Mouse (Mus musculus) lung, postnatal 0 days (tissue): ENCODE data around the gene Psmg3. TPM values are rescaled to one million over a fixed set of nuclear protein-coding genes. Genes with fewer than 3 reads are reported as not detected.

ENCODE experiments used
- ATAC-seq: fragments of 200-750 bp; cut with Nextera tagmentation; 2 replicates; pipeline ENCODE4 v1.8.0; 2017; ENCODE audit warnings: moderate library complexity
- DNase-seq: peaks from one replicate; pipeline ENCODE4 v3.0.0-alpha.2; 2016; ENCODE audit warnings: low spot score
- H3K27ac ChIP-seq: fragments of 300-500 bp; sonication (generic); 2 replicates; pipeline ENCODE4 v1.5.1; 2014; ENCODE audit warnings: antibody characterized with exemption, mild to moderate bottlenecking, low read length, mixed read lengths
- H3K27me3 ChIP-seq: fragments of 300-500 bp; sonication (generic); replicated peaks from 2 replicates; pipeline ENCODE4 v1.6.1; 2014; ENCODE audit warnings: low read length, mixed read lengths; ENCODE audit not compliant: insufficient read depth
- H3K36me3 ChIP-seq: fragments of 300-500 bp; sonication (generic); 2 replicates; pipeline ENCODE4 v1.6.1; 2014; ENCODE audit warnings: low read length, mixed read lengths; ENCODE audit not compliant: insufficient read depth
- H3K4me1 ChIP-seq: fragments of 300-500 bp; sonication (generic); 2 replicates; pipeline ENCODE4 v1.6.1; 2014; ENCODE audit warnings: antibody characterized with exemption, low read depth, low read length, mixed read lengths; ENCODE audit not compliant: insufficient read depth
- H3K4me2 ChIP-seq: fragments of 300-500 bp; sonication (generic); replicated peaks from 2 replicates; pipeline ENCODE4 v1.6.1; 2014; ENCODE audit warnings: low read depth, mild to moderate bottlenecking, low read length, moderate library complexity, mixed read lengths
- H3K4me3 ChIP-seq: fragments of 300-500 bp; sonication (generic); 2 replicates; pipeline ENCODE4 v1.5.1; 2014; ENCODE audit warnings: low read depth, low read length
- H3K9ac ChIP-seq: fragments of 300-500 bp; sonication (generic); replicated peaks from 2 replicates; pipeline ENCODE4 v1.6.1; 2014; ENCODE audit warnings: low read depth, mild to moderate bottlenecking
- H3K9me3 ChIP-seq: fragments of 300-500 bp; sonication (generic); 2 replicates; pipeline ENCODE4 v1.6.1; 2016; ENCODE audit warnings: low read length, mixed read lengths
- CTCF ChIP-seq: IDR thresholded peaks from 2 replicates; pipeline ENCODE4 v1.5.1; 2016; ENCODE audit warnings: antibody characterized with exemption, mild to moderate bottlenecking
- EP300 ChIP-seq: IDR thresholded peaks from 2 replicates; pipeline ENCODE4 v1.6.1; 2016; ENCODE audit warnings: antibody characterized with exemption, mild to moderate bottlenecking, control low read depth
- WGBS: fragments of 180-500 bp; shearing (Covaris S2); extraction: QIAGEN DNeasy Blood & Tissue Kit; methylation state at CpG from one replicate; pipeline ENCODE4 v1.1.7; 2014; 5-methylcytosine and 5-hydroxymethylcytosine counted together
- polyA plus RNA-seq: library from polyadenylated mRNA; unstranded; fragments of >200 nt; fragmentation: Nextera tagmentation; extraction: Ambion mirVana; gene quantifications from 2 replicates; pipeline ENCODE4 v1.2.1, GENCODE M21; 2015

Psmg3 gene
- polyA plus RNA-seq, 1 experiment from 2014 or later: 45.4 TPM

DNA sequence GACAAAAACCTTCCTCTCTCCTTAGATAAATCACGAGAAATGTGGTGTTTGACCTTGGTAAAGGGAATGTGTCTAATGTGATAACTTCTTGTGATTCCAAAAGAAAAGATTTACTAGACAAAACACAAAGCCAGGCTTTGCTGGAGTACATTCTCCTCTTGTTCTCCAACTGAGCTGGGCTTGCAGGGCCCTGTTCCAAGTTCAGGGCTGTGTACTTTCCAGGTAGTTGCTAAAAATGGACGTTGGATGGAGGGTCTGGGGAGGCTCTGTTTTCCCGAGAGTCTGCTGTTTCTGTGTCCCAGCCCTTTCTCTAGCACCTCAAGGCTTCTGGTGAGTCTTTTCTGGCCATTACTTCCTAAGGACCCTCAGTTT, 33.7 kb downstream of the Psmg3 start:
- H3K36me3 ChIP-seq: no peaks in the 10 kb centered on the region
- H3K4me3 ChIP-seq: peak overlapping the region; percentile 94
- peak overlapping the region; percentile 96 for H3K9ac ChIP-seq
- peaks cover 42% of the 10 kb centered on the region for H3K4me1 ChIP-seq
- no peaks in the 10 kb centered on the region for H3K9me3 ChIP-seq
- WGBS: 15% methylated on average over 3 of the region's 3 CpGs
- DNase-seq (no peak), ATAC-seq (no peak)
- no peaks in the 10 kb centered on the region for H3K27me3 ChIP-seq
- no peak for TF ChIP-seq EP300
- no peak for TF ChIP-seq CTCF
- peak overlapping the region; percentile 86 for H3K4me2 ChIP-seq
- peak overlapping the region; percentile 98 for H3K27ac ChIP-seq

DNA sequence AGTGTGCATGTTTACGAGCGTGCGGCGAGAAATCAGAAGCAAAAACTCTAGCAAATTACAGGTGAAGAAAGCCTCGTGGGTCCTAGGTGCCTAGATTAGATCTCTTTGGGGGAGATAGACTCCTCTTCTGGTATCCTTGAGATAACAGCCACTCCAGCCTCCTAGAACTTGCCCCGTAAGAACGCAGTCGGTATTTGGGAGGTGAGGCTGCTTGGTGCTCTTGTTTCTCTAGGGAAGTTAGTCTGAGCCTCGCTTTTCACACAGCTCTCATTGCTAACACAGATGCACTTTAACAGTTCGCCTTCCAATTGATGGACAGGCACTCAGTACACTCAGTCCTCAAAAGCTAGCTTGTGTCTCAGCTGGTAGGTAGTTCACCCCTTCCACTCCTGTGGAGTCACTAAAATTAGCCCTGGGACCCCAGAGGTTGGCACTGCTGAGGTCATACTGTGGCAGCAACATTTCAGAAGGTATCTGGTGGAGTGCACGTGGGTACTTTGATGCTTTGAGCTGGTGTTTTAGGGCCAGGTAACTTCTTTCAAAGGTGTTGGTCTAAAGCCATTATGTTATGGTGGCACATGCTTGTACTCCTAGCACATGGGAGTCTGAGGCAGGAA, 34.4 kb downstream of the Psmg3 start:
- WGBS: 9% methylated on average over 11 of the region's 11 CpGs
- TF ChIP-seq CTCF (no peak), EP300 (no peak)
- Histone ChIP-seq H3K27me3 (no peaks in the 10 kb centered on the region), H3K4me3 (peak overlapping the region; percentile 94), H3K9me3 (no peaks in the 10 kb centered on the region), H3K4me2 (peak overlapping the region; percentile 86), H3K9ac (peak overlapping the region; percentile 96), H3K36me3 (no peaks in the 10 kb centered on the region), H3K4me1 (peaks cover 37% of the 10 kb centered on the region), H3K27ac (peak overlapping the region; percentile 98)
- DNase-seq (peak; percentile 35), ATAC-seq (no peak)

DNA sequence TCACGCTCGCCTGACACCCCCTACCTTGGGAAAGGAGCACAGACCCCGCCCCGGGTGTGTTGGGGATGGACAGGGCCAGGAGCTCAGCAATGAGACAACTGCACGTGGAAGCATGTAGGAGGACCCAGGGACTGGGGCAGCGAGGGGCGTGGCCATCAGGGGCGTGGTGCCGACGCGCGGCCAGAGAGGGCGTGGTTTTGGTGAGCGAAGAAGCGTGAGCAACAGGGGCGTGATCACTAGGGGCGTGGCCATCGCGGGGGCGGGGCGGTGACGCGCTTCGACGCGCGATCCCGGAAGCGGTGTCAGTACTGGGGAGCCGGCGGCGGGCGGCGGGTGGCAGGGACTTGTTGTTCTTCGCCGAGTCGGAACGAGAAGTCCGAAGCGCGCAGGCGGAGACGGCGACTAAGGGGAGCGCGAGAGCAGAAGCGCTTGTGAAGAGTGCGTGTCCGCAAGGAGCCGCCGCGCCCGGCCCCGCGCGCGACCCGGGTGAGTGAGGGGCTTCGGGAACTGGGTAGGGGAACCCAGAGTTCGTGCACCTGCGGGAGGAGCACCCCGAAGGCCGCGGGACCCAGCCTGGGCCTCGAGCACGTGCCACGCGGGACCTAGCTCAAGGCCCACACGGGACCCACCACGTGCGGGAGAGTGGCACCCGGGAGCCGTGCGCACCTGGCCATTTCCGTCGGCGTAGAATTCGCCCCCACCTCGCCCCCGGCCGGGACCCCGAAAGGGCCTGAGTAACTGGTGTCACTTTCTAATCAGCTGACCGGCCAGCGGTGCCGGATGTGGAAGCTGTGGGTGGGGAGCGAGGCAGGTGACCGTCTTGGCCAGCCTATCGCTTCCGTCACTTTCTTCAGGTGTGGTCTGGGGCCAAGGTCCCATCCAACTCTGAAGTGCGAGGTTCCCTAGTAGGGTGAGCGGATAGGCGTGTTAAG, 35.2 kb downstream of the Psmg3 start, which contains the start of gene Mafk:
TSS of gene Mafk (plus strand) at position 287 of the 932 bp plus-strand sequence.
- Histone ChIP-seq H3K36me3 (no peaks in the 10 kb centered on the region), H3K4me3 (peak within 1 kb of the TSS; percentile 94), H3K4me2 (peak within 1 kb of the TSS; percentile 86), H3K27me3 (no peaks in the 10 kb centered on the region), H3K9ac (peak within 1 kb of the TSS; percentile 96), H3K4me1 (peaks cover 32% of the 10 kb centered on the region), H3K27ac (peak within 1 kb of the TSS; percentile 98), H3K9me3 (no peaks in the 10 kb centered on the region)
- WGBS: under 1% methylated on average over 91 of the region's 92 CpGs
- ATAC-seq: peak; percentile 92
- peak; percentile 29; the same call in 1 of the 2 replicates for TF ChIP-seq EP300
- peak; percentile 40 for TF ChIP-seq CTCF
- peak; percentile 98 for DNase-seq

DNA sequence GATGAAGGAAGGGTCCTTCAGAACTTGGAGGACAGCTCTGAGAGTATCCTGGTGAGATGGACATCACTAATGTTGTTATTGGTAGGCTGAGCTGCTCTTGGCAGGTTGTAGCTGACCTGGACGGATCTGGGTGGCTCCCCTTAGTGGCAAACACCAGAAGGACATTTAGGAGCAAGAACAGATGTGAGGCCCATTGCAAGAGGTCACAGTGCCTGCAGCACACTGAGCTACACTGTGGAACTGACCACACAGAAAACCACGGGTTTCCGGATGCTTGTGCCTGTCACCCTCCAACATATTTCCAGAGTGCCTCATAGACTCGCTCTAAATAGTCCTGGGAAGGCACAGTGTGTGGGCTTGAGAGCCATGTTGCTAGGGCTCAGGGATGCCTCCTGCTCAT, 37.2 kb downstream of the Psmg3 start:
- Histone ChIP-seq H3K27ac (no peak overlapping the region), H3K9ac (no peak overlapping the region), H3K4me1 (peaks cover 19% of the 10 kb centered on the region; the same call in 1 of the 2 replicates), H3K4me2 (no peak overlapping the region), H3K27me3 (no peaks in the 10 kb centered on the region), H3K9me3 (no peaks in the 10 kb centered on the region), H3K4me3 (no peak overlapping the region), H3K36me3 (no peaks in the 10 kb centered on the region)
- TF ChIP-seq CTCF: peak; percentile 37
- no peak for TF ChIP-seq EP300
- WGBS: 47% methylated on average over 4 of the region's 4 CpGs
- ATAC-seq (no peak), DNase-seq (no peak)

DNA sequence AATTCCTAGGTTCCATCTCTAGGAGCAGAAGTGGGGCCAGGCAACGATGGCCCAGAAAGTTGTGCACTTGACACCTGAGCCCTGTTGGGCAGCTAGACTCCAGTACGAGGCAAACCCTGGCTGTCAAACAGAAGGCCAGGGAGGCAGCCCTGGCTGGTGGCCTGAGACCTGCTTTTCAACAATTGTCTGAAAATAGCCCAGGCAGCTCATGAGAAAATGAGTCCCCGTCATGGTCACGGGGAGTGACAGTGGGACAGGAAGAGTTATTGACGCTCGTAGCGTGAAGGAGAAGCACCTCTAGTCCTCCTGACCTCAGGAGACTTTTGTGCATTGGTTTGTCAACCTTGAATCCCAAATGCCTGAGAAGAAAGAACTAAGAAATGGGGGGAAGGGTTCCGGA, 45.3 kb downstream of the Psmg3 start:
- H3K4me2 ChIP-seq: no peak overlapping the region
- no peaks in the 10 kb centered on the region for H3K36me3 ChIP-seq
- 73% methylated on average over 8 of the region's 8 CpGs for WGBS

DNA sequence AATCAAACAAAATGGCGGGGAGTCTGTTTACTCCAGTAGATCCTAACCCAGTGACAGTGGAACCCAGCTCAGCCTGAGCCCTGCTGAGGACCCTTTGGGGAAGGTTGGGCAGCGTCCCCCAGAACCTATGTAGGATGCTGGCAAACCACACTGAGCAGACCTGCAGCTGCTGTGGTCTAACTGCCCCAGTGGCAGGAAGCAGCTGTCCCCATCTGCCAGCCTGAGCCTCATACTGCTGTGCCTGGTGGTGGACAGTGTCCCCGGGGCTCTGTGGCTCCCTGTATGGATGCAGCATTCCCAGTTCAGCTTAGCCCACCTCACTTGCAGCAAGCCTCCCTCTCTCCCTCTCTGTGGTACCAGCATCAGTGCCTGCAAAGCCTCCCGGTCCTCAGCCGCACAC, 49.7 kb downstream of the Psmg3 start:
- WGBS: 78% methylated on average over 4 of the region's 5 CpGs
- ATAC-seq: no peak

More for the DNA sequence above, 45.3 kb downstream of the Psmg3 start:
- H3K4me1 ChIP-seq: no peaks in the 10 kb centered on the region
- TF ChIP-seq EP300 (no peak), CTCF (no peak)
- no peak overlapping the region for H3K9ac ChIP-seq
- H3K9me3 ChIP-seq: no peaks in the 10 kb centered on the region
- no peak overlapping the region for H3K4me3 ChIP-seq
- no peaks in the 10 kb centered on the region for H3K27me3 ChIP-seq
- ATAC-seq (no peak), DNase-seq (no peak)
- H3K27ac ChIP-seq: no peak overlapping the region

More for the DNA sequence above, 49.7 kb downstream of the Psmg3 start:
- no peak overlapping the region for H3K4me3 ChIP-seq
- no peak overlapping the region for H3K4me2 ChIP-seq
- TF ChIP-seq EP300: no peak
- no peak for TF ChIP-seq CTCF
- no peak overlapping the region for H3K27ac ChIP-seq
- no peaks in the 10 kb centered on the region for H3K4me1 ChIP-seq
- H3K9me3 ChIP-seq: no peaks in the 10 kb centered on the region
- no peak for DNase-seq
- H3K27me3 ChIP-seq: no peaks in the 10 kb centered on the region
- H3K9ac ChIP-seq: no peak overlapping the region
- H3K36me3 ChIP-seq: 0 out of 2 replicates have a peak, but pooled peaks cover 2% of the 10 kb centered on the region
